Mouse (Mus musculus) embryo, embryonic 11 days (tissue): ENCODE data around the gene Fbxl17.

Experiments
- DNase-seq: peaks from one replicate; pipeline ENCODE4 v3.0.0-alpha.2; 2015

Gene Fbxl17

GRCm38 (mm10) chr17:63272914-63273313, 226.9 kb downstream of the Fbxl17 start:
- no peak for DNase-seq

- DNase-seq: no peak
Measured at GRCm38 (mm10) chr17:63271000-63271399, 228.8 kb downstream of the Fbxl17 start.

DNA sequence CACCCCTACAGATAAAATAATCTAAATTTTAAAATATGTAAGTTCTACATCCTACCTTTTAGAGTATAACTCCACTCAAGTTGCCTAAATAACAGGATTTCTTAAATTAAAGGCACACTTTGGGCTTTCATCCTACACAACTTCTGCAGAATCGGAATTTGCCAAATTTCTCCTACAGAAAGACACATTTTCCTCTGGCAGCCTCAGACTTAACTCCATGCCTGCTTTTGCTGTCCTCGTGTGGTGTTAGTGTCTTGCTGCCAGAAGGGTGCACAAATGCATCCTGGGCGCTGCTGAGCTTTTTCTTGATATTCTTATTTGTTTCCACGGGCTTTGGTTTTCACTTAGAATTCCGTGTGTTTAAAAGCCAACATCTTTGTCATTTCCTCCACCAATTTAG, 229.3 kb downstream of the Fbxl17 start:
- no peak for DNase-seq

DNA sequence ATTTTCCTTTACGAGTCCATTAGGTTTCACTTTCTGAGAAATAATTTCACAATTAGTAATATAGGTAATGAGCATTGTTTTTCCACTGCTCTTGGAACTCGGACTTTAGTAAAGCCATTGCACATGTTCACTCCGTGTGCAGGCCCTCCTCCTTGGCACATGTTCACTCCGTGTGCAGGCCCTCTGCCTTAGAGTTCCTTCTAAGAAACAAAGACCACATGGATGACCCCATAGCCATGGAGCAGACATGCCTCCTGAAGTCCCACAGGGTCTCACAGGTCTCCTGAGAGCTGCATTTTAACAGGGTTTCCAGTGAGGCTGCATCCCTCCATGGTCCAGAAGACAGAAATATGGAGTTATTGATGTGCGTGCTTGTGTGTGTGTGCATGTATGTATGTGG, 237.1 kb downstream of the Fbxl17 start:
- DNase-seq: no peak

DNA sequence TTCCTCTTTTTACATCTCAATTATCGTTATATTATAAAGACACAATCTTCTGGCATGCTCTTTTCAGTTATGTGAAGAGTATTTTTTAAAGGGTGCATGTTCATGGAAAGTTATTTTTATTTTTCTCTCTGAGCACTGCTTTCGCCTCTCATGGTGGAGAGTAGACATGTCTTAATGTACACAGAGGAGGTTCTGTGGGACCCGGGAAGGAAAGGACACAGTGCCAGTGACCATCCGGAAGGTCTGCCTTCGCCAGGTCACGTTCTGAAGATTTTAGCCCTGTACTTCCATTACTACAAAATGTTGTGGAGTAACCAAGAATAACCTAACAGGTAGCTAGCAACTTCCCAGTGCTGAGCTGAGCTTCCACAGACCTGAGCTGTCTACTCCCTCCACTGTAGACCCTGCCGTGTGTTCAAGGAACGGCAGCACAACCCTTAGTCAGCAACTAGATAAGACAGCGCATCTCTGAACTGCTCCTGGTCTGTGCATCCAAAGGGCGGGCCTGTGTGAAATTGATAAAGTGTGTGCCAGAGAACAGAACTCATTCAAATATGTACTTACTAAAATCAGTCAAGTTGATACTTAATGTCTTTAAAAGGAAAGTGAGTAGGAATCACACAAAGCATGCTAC, 238.2 kb downstream of the Fbxl17 start:
- DNase-seq: no peak

DNA sequence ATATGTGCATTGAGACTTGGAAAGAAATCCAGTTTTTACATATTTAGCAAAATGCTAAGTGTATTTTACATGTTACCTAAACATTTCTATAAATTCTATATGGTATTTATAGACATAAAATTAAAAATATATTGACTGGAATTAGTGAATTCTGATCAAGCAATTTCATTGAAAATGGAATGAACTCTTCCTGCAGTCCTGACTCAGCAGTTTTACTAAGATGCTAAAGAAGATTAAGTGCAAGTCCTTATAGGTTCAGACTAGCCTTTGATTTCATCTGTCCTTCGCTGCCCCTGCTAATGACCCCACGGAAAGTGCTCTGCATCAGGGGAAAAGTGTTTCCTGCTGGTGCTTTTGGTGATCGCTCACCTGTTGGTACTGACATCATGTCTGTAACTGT, 240.7 kb downstream of the Fbxl17 start:
- no peak for DNase-seq

- no peak for DNase-seq
Measured at GRCm38 (mm10) chr17:63246144-63246619, 253.6 kb downstream of the Fbxl17 start.

DNA sequence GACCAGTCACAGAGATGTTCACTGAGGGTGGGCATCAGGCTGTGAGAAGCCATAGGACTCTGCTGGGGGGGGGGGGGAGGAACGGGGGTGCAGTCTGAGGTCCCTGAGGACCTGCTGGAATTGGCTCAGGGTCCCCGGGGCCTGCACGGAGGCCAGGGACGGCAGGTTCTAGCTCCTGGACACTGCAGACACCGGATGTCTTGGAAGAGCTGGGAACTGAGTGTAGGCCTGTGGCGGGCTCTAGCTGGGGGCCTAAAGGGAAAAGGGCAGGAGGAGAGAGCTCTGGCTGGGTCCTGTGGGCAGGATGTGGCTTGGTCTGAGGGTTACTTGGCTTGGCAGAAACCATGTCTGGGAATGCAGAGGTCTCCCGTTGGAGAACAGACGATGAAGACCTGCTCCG, 254.3 kb downstream of the Fbxl17 start:
- DNase-seq: no peak

DNA sequence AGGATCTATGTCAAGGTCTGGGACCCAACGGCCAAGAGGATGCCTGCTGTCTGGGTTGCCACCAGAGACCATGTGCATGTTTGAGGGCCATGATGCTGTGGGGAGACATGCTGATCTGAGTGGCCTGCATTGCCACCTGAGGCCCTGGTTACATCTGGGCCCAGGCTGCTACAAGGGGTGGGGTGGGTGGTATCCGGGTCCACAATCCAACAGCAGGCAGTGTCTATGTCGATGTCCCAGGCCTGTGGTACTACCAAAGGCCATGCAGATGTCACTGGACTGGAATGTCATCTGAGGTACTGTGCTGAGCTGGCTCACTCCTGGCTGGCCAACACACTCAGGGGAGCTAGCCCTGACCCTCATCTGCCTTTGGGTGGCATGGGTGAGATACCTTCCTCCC, 257.1 kb downstream of the Fbxl17 start:
- DNase-seq: no peak

DNA sequence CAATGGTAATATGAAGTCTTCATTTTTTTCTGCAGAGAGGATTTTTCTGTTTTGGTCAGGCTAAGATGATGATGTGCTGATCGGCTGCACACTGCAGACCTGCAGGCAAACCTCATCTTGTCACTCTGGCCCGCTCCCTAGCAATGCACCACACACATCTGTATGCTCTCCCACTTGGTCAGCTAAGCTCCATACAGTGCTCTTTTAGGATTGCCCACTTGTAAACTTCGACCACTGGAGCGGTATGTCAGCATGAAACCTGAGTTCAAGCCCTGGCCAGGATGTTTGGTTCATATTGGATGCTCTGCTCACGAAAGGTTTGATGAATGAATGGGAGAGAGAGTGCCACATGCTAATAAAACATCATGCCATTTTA, 259.1 kb downstream of the Fbxl17 start:
- DNase-seq: no peak

- DNase-seq: no peak
Measured at GRCm38 (mm10) chr17:63240021-63240730, 259.6 kb downstream of the Fbxl17 start.

GRCm38 (mm10) chr17:63236846-63237245, 263.0 kb downstream of the Fbxl17 start:
- no peak for DNase-seq

DNA sequence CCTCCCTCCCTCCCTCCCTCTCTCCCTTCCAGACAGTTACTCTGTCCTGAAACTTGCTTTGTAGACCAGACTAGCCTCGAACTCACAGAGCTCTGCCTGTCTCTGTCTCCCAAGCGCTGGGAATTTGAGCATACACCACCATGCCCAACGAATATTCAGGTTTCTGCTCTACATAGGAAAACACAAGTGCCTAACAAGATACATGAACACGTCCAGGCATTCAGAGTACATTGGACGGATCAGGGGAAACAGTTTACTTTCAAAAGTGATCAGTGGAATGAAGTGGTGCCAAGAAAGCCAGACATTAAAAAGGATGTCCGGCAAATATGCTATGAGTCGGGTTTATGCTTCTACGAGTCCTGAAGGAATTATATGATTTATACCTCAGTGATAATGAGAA, 263.6 kb downstream of the Fbxl17 start:
- DNase-seq: no peak

- no peak for DNase-seq
Measured at GRCm38 (mm10) chr17:63235821-63236220, 264.0 kb downstream of the Fbxl17 start.

DNA sequence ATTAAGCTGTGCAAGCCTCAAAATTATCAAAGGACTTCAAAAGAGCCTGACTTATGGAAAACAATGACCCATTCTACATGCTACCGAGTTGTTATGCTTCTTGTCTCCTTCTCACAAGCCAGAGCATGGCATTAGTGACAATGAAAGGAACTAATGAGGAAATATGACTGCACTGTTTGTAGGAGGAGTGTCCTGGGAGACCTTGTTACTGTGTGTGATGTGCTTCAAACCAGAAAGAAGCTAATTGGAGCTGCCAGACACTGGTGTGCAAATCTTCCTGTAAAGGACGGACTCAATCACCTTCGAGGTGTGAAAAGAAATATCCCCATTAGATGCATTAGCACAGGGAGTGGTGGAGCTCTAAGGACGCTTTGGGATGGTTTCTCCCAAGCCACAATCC, 270.7 kb downstream of the Fbxl17 start:
- no peak for DNase-seq

DNA sequence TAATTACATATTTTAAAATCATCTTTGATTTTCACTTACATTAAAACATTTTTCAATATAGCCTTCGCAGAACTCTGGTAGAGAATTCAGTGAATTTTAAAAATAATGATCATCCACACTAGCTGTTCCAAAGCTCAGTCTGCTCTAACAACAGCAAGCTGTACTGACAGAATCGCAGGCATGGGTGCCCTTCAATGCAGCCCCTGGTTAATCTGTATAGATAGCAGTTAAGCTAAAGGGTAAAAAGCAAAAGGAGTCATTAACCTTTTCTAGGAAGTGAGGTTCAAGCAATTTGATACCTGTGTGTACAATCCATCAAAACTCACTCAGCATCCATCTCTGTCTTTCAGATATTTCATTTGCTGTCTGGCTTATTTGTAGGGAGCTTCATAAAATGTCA, 273.4 kb downstream of the Fbxl17 start:
- DNase-seq: no peak

DNA sequence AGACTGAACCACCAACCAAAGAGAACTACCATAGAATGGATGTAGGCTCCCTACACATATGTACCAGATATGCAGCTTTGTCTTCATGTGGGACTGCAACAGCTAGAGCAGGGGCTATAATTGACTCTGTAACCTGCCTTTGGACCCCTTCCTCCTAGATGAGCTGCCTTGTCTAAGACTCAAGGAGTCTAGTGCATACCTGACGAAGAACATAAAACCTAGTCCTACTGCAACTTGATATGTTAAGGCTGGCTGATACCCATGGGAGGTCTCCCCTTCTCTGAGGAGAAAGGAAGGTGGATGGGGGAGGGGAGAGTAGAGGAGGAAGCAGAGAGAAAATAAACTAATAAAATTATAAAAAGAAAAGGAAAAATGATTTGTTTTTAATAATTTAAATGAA, 273.9 kb downstream of the Fbxl17 start:
- DNase-seq: no peak

- no peak for DNase-seq
Measured at GRCm38 (mm10) chr17:63223675-63224074, 276.1 kb downstream of the Fbxl17 start.

GRCm38 (mm10) chr17:63221632-63222031, 278.2 kb downstream of the Fbxl17 start:
- no peak for DNase-seq

- DNase-seq: peak; percentile 57
Measured at GRCm38 (mm10) chr17:63220821-63221220, 279.0 kb downstream of the Fbxl17 start.

GRCm38 (mm10) chr17:63217016-63217415, 282.8 kb downstream of the Fbxl17 start:
- DNase-seq: no peak

GRCm38 (mm10) chr17:63212018-63212417, 287.8 kb downstream of the Fbxl17 start:
- DNase-seq: no peak

DNA sequence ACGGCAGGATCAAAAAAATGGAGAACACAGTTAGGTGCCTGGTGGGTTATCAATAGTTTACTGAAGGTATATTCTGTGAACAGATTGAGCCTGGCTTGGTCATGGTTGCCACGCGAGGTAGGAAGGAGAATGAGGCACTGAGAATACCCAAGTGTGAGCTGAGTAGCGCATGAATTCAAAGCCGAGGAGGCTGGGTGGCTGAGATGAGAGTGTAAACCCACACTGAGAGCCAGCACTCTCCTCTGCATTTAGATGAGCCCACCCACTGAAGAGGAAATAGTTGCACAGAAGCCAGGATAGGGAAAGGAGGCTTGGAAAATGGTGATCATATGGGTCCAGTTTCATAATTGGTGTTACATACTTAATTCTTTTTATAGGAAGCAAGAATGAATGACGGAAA, 290.7 kb downstream of the Fbxl17 start:
- DNase-seq: no peak

DNA sequence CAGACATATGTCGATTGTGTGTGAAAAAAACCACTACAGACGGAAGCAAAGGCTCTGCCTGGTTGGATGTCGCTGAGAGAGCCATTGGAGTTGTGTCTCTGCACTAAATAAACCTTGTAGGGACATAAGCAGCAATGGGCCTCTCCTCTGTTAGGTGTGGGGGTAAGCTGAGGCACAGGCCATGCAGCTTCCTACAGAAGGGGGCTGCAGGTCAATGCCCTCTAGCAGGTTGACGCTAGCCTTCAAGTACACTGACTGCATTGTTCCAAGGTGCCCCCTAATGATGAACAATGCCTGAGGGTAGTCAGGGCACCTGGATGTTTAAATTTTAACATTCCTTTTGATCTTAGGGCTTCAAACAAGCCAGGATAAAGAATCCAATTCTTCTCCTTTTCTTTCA, 291.5 kb downstream of the Fbxl17 start:
- no peak for DNase-seq

- no peak for DNase-seq
Measured at GRCm38 (mm10) chr17:63207714-63208113, 292.1 kb downstream of the Fbxl17 start.
